Mouse (Mus musculus): ENCODE measurements at regions not wholly inside any gene's neighbourhood (a gene's known extent, or its start where the extent isn't known, plus 50 kb on each side); places are given as distances from the start of the nearest gene placed in this dataset.
"Not testable (repeated sequence)": the region's sequence is repeated elsewhere in the genome, so short reads cannot be mapped to it uniquely, and the experiment has no call there.

DNA sequence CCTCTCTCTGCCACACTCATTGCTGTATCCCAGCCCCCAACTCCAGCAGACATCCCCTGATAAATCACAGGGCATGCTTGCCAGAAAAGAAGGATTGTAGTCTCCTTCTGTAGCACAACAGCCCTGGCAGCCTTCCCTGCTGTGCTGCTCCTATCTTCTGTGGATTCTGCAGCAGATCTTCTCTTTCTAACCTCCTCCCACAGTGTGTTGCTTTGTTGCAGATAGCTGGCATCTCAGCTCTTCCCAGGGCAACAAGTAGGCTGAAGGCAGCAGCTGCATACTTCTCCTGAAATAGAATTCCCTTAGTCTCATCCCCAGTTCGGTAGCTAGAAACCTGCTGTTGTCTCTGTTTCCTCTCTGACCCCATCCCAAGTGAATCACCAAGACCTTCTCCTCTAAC is 77.7 kb downstream of the Amer1 start:
- no peak for DNase-seq (ENCODE audit: low read depth, low spot score)

DNA sequence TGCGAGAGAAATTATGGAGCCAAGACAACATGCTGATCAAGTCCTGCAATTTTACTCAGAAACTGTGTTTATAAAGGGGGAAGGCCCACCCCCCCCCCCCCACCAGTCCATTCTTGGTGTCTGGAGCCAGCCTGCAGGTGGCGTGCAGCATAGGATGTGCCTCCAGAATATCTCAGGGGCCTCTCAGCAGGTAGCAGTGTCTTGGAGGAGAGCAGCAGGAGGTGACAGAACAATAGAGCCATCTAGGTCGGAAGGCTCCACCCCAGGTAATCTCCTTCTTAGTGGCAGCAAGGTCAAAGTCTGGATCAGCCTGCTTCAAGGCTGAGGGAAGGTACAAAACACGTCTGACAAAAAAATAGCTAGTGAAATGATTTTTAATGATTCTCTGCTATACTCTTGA is 79.3 kb downstream of the Amer1 start:
- DNase-seq (ENCODE audit: low read depth, low spot score), result not testable (repeated sequence)

DNA sequence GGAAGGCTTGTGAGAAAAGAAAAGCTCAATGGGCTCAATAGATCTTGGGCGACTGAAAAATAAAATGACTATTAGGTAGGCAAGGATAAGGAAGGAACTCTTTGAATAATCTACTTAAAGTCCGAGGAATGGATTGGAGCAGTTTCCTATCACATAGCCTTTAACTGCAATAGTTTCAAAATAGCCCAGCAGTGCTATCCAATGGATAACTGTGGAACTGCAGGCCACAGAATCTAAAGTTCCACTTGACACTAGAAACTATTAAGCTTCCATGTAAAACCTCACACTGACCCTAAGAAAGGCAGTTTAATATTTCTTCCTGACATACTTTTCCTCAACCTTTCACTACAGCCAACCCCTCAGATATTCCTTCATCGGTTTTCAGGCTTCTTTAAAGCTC is 85.6 kb downstream of the Amer1 start:
- DNase-seq (ENCODE audit: low read depth, low spot score), result peak; percentile 2
